Mouse (Mus musculus) heart, adult 2 months (tissue): ENCODE measurements around the gene Supt6.

ENCODE experiments used
- CTCF ChIP-seq: fragments of 200-600 bp; IDR thresholded peaks from 2 replicates; pipeline ENCODE4 v1.8.1; 2022; ENCODE audit warnings: antibody characterized with exemption, mild to moderate bottlenecking, moderate library complexity
- EP300 ChIP-seq: fragments of 200-500 bp; IDR thresholded peaks from 2 replicates; pipeline ENCODE4 v1.6.1; 2011; ENCODE audit warnings: low read depth, low read length, control low read depth; ENCODE audit not compliant: insufficient read depth

DNA sequence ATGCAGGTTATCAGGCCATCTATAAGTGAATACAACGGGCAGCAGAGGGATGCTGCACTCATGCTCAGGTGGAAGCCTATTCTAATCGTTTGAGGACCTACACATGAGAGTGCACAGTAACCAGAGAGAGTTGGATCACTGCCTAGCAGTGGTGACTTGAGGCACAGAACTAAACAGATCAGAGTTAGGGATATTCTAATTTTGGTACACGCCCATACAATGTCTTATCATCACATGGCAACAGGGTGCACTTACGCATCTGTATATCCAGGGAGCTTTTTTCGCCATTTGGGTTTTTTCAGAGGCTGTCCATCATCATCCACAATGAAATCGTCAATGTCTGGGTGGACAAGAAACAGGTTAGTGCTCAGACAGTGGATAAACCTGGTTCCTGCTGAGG lies 14.3 kb downstream of the Supt6 start:
- TF ChIP-seq CTCF = no peak
- TF ChIP-seq EP300 = no peak
